Mouse (Mus musculus): ENCODE measurements around the gene Siah1a. TPM values are rescaled to one million over a fixed set of nuclear protein-coding genes. Genes with fewer than 3 reads are reported as not detected.

The Siah1a gene
- polyA plus RNA-seq, 1 experiment from 2014 or later: 92.0 TPM

DNA sequence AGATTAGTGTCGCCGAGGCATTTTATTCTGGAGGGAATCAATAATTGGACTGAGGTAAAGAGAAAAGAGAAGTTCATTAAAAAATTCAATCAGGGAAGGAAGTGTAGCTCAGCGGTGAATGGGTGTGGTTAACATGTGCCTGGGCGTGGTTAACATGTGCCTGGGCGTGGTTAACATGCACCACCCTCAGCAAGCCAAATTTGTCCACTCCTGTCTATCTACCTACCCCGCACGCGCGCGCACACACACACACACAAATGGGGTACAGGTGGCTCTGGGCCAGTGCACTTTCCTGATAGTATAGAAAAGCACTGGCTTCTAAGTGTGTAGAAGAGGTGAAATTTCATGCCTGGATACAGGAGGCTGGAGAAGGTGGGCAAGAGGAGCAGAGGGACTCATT lies 19.4 kb upstream of the Siah1a start:
- Histone ChIP-seq H3K36me3 (replicated peaks) (no peaks in the 10 kb centered on the region), H3K4me2 (no peak overlapping the region), H3K4me1 (no peaks in the 10 kb centered on the region), H3K9ac (no peak overlapping the region), H3K9me3 (no peaks in the 10 kb centered on the region), H3K27ac (no peak overlapping the region), H3K4me3 (replicated peaks) (no peak overlapping the region), H3K27me3 (no peaks in the 10 kb centered on the region; the same call in 1 of the 2 replicates)
- WGBS: 91% methylated on average over 10 of the region's 10 CpGs
- no peak for ATAC-seq (ENCODE audit: low FRiP score)

DNA sequence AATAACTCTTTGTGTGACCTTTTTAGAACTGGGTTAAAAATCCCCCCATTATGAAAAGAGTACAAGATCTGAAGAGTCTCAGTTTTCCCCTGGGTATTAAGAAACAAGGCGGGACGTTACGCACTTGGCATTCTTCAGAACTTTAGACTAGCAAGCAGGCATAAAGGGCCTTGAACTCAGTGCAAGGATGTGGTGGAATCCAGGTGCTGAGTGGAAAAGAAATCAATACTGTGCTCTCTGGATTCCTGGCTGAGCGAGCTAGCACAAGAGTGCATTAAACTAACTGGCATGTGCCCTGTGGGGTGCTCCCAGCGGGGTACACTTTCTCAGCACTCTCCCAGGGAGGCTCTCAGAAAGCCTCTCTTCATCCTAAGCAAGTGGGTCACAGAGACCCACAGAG lies 17.1 kb upstream of the Siah1a start:
- H3K4me3 ChIP-seq (replicated peaks): no peak overlapping the region
- no peaks in the 10 kb centered on the region for H3K4me1 ChIP-seq
- H3K27ac ChIP-seq: no peak overlapping the region
- WGBS: 56% methylated on average over 5 of the region's 5 CpGs
- H3K9ac ChIP-seq: no peak overlapping the region
- no peaks in the 10 kb centered on the region for H3K36me3 ChIP-seq (replicated peaks)
- no peaks in the 10 kb centered on the region; the same call in 1 of the 2 replicates for H3K27me3 ChIP-seq
- no peaks in the 10 kb centered on the region for H3K9me3 ChIP-seq
- H3K4me2 ChIP-seq: no peak overlapping the region
- no peak for ATAC-seq (ENCODE audit: low FRiP score)

DNA sequence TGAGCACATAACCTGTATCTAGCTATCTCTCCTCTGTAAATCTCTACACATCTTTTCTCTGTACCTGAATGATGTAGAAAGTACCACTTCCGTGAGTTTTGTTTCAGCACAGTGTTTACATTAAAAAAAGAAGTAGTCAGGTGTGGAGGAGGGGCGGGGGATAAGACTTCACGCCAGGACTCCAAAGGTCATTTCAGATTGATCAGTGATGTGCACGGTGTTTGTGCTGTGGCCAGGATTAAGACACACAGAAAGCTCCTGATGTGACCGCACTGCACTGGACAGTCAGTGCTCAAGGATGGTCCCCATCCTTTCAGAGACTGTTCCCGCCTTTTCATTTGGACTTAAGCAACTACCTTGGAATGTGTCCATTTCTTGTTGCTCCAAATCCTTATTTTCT lies 15.0 kb upstream of the Siah1a start:
- Histone ChIP-seq H3K4me2 (no peak overlapping the region), H3K4me1 (peaks cover 6% of the 10 kb centered on the region), H3K9me3 (no peaks in the 10 kb centered on the region), H3K9ac (no peak overlapping the region), H3K4me3 (replicated peaks) (no peak overlapping the region), H3K27ac (no peak overlapping the region), H3K27me3 (no peaks in the 10 kb centered on the region), H3K36me3 (replicated peaks) (no peaks in the 10 kb centered on the region)
- no peak for ATAC-seq (ENCODE audit: low FRiP score)
- 46% methylated on average over 6 of the region's 6 CpGs for WGBS

DNA sequence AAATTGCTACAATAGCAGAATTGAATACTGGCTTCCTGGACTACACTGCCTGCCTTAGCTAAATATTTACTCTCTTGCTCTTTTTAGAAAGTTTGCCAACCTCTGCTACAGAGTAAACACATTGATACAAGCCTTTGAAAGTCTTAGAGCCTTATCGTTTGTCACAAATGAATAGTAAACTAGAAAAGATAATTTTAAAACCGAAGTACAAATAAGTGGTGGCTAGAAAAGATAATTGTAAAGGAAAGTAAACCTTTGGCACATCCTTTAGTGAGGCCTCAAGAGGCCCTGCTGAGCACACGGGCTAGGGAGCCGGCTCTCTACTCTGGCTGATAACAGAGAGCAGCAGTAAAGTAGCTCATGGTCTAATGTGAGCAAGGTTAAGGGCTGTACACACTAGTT lies 13.4 kb upstream of the Siah1a start:
- no peaks in the 10 kb centered on the region for H3K36me3 ChIP-seq (replicated peaks)
- no peak overlapping the region for H3K9ac ChIP-seq
- H3K4me2 ChIP-seq: no peak overlapping the region
- H3K4me3 ChIP-seq (replicated peaks): no peak overlapping the region
- ATAC-seq (ENCODE audit: low FRiP score): no peak
- no peak overlapping the region for H3K27ac ChIP-seq
- peaks cover 6% of the 10 kb centered on the region for H3K4me1 ChIP-seq
- H3K9me3 ChIP-seq: no peaks in the 10 kb centered on the region
- 66% methylated on average over 4 of the region's 4 CpGs for WGBS
- H3K27me3 ChIP-seq: no peaks in the 10 kb centered on the region

DNA sequence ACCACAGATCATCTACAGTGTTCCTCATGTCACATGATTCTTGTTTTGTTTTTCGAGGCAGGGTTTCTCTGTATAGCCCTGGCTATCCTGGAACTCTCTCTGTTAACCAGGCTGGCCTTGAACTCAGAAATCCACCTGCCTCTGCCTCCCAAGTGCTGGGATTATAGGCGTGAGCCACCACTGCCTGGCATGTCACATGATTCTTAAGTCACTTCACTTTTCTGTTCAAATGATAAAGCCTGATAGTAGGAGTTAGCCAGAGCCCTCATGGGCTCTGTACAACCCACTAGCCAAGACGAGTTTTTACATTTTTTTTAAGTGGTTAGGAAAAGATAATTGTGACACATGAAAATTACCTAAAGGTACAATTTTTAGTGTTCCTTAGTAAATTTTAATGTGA lies 12.9 kb upstream of the Siah1a start:
- Histone ChIP-seq H3K9ac (no peak overlapping the region), H3K9me3 (no peaks in the 10 kb centered on the region), H3K27me3 (no peaks in the 10 kb centered on the region), H3K36me3 (replicated peaks) (no peaks in the 10 kb centered on the region), H3K4me2 (no peak overlapping the region), H3K27ac (no peak overlapping the region), H3K4me3 (replicated peaks) (no peak overlapping the region), H3K4me1 (peaks cover 6% of the 10 kb centered on the region)
- whole genome bisulfite sequencing: 85% methylated on average over 3 of the region's 3 CpGs
- no peak for ATAC-seq (ENCODE audit: low FRiP score)

DNA sequence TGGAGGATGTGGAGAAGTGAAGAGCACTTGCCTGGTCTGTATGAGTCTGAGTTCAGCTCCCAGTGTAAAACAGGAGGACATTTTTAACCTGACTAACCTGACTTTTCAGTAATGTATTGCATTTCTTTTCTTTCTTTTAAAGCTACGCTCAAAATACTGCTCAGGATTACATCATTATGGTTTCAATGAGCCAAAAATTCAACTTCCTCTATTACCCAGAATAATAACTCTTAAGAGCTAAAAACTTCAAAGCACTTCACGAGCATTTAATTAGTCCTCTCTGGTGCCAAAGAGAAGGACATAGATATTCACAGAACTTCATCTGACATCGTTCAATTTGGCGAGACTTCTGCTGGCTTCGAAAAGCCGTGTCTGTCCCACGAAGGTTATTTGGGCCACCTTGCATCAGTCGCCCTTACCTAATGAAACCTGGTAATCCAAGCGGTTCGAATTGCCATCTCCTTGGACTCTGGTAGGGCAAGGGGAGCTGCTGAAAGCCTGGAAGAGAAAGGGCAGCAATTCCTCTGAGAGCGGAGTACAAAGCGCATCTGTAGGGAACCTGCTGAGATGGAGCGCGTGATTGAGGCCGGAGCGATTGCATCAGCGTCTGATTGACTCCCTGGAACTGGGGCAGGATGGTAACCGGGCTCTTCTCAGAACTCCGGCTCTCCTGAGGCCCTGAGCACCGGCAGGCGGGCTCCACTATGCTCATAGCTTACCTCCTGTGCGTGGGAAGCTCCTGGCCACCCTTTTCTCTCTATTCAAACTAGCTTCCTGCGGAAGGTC lies 11.4 kb upstream of the Siah1a start:
- no peaks in the 10 kb centered on the region for H3K36me3 ChIP-seq (replicated peaks)
- H3K9ac ChIP-seq: 0 out of 2 replicates have a peak overlapping the region, but pooled peaks have one; percentile 26
- H3K9me3 ChIP-seq: no peaks in the 10 kb centered on the region
- no peaks in the 10 kb centered on the region for H3K27me3 ChIP-seq
- ATAC-seq (ENCODE audit: low FRiP score): no peak
- 13% methylated on average over 23 of the region's 23 CpGs for WGBS
- peak overlapping the region; percentile 40 for H3K4me2 ChIP-seq
- H3K4me1 ChIP-seq: peaks cover 6% of the 10 kb centered on the region
- H3K4me3 ChIP-seq (replicated peaks): peak overlapping the region; percentile 4
- no peak overlapping the region for H3K27ac ChIP-seq

DNA sequence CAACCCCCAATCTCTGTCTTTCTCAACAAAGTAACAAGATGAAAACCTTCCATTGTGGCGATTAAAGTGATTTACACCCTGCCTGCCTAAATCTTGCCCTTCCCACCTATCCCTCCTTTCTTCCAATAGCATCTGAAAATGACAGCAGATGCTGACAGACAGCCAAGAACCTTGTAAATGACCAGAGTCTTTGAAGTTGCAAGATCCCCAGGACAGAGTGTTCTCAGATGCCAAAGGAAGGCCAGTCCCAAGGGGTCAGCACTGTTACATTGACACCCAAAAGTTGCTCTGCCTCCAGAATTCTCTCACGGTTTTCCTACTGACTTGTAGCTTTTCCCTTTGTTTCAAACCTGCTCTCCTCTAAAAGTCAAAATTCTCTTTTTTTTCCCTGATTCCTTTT lies 4.1 kb upstream of the Siah1a start:
- H3K27ac ChIP-seq: no peak overlapping the region
- WGBS: 63% methylated on average over 2 of the region's 2 CpGs
- H3K9me3 ChIP-seq: no peaks in the 10 kb centered on the region
- no peaks in the 10 kb centered on the region for H3K36me3 ChIP-seq (replicated peaks)
- H3K9ac ChIP-seq: no peak overlapping the region
- H3K4me2 ChIP-seq: no peak overlapping the region
- peaks cover 7% of the 10 kb centered on the region for H3K4me1 ChIP-seq
- ATAC-seq (ENCODE audit: low FRiP score): no peak
- no peak overlapping the region for H3K4me3 ChIP-seq (replicated peaks)
- H3K27me3 ChIP-seq: no peaks in the 10 kb centered on the region

DNA sequence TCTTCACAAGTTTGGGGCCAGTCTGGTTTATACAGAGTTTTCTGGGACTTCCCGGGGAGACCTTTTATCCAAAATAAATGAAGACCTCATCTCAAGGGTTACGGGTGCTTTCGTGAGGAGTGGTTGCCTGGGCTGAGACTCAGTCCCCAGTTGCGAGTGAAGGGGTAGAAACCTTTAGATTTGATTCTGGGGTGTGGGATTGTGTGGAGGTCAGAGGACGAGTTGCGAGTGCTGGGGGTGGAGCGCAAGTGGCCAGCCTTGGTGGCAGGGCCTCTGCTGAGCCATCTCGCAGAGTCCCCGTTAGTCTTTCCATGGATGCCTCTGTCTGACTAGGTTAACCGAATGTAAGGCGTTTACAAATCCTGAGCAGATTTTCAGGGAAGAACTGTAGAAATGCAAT lies 777 bp upstream of the Siah1a start:
- no peaks in the 10 kb centered on the region for H3K36me3 ChIP-seq (replicated peaks)
- ATAC-seq (ENCODE audit: low FRiP score): peak; percentile 10
- H3K4me1 ChIP-seq: peaks cover 33% of the 10 kb centered on the region
- H3K9me3 ChIP-seq: no peaks in the 10 kb centered on the region
- peak overlapping the region; percentile 65 for H3K4me2 ChIP-seq
- no peaks in the 10 kb centered on the region for H3K27me3 ChIP-seq
- H3K4me3 ChIP-seq (replicated peaks): peak overlapping the region; percentile 98
- 1% methylated on average over 11 of the region's 11 CpGs for WGBS
- peak overlapping the region; percentile 98 for H3K9ac ChIP-seq
- peak overlapping the region; percentile 98 for H3K27ac ChIP-seq

DNA sequence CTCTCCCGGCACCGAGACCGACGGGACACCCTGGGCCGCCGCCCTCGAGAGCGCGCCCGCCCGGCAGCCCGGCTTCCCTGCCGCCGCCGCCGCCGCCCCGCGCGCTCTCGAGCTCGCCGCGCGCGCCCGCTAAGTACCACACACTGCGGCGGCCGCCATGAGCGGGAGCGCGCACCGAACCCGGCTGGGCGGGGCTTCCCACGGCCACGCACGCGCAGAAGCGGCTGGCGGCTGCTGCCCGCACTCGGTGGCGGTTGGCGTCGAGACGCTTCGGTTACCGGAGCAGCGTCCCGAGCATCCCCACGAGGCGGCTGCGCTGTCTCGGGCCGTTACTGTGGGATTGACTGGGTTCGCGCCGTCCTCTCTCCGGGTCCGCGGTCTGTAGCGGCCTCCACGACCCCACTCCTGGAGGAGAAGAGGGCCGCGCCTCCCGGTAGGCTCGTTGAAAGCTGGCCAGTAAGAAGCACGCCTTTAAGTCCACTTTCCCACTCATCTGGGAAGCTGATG lies 254 bp upstream of the Siah1a start:
- peak overlapping the region; percentile 98 for H3K9ac ChIP-seq
- peaks cover 34% of the 10 kb centered on the region for H3K4me1 ChIP-seq
- peak overlapping the region; percentile 98 for H3K4me3 ChIP-seq (replicated peaks)
- peak; percentile 86 for ATAC-seq (ENCODE audit: low FRiP score)
- no peaks in the 10 kb centered on the region for H3K9me3 ChIP-seq
- H3K36me3 ChIP-seq (replicated peaks): no peaks in the 10 kb centered on the region
- peak overlapping the region; percentile 65 for H3K4me2 ChIP-seq
- H3K27me3 ChIP-seq: no peaks in the 10 kb centered on the region
- peak overlapping the region; percentile 98 for H3K27ac ChIP-seq
- WGBS: under 1% methylated on average over 57 of the region's 70 CpGs

DNA sequence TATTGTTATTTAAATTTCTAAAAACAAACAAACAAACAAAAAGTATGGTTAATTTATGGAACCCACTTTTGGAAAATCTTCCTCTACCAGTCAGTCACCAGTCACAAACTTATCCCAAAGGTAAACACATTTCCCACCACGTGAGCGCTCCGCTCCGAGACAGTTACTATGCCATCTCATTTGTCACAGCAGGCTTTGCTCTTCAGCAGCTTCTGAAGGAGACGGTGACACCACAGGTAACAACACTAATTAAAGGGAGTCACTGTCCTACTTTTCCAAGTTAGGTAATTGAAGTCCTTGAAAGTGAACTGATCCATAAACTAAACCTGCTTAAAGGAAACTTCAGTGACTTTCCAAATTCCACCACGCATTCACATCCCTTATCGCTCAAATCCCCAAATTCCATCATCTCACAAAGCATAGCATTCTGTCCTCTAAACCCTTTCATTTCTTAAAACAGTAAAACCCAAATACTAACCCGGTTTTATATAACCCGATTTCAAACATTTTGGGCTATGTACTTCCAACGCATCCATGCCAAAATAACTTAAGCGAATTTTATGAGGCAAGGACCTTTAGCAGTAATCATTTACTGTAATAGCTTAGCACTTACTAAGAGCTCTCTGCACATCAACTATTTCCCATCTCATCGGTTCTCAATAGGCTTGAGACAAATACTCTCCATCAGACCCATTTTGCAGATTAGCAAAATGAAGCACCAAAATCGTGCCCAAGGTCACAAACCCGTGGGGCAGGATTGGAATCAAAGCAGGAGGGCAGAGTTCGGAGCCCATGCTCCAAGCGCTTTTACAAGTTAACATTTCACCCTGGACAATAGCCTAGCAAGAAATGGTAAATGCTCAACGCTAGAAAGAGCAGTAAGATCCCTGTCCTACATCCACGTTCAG lies 1.2 kb downstream of the Siah1a start:
- no peaks in the 10 kb centered on the region for H3K36me3 ChIP-seq (replicated peaks)
- H3K4me3 ChIP-seq (replicated peaks): peak overlapping the region; percentile 98
- no peaks in the 10 kb centered on the region for H3K27me3 ChIP-seq
- peak overlapping the region; percentile 98 for H3K9ac ChIP-seq
- H3K4me2 ChIP-seq: peak overlapping the region; percentile 68
- peaks cover 39% of the 10 kb centered on the region for H3K4me1 ChIP-seq
- no peak for ATAC-seq (ENCODE audit: low FRiP score)
- H3K9me3 ChIP-seq: no peaks in the 10 kb centered on the region
- 4% methylated on average over 18 of the region's 18 CpGs for WGBS
- peak overlapping the region; percentile 98 for H3K27ac ChIP-seq

DNA sequence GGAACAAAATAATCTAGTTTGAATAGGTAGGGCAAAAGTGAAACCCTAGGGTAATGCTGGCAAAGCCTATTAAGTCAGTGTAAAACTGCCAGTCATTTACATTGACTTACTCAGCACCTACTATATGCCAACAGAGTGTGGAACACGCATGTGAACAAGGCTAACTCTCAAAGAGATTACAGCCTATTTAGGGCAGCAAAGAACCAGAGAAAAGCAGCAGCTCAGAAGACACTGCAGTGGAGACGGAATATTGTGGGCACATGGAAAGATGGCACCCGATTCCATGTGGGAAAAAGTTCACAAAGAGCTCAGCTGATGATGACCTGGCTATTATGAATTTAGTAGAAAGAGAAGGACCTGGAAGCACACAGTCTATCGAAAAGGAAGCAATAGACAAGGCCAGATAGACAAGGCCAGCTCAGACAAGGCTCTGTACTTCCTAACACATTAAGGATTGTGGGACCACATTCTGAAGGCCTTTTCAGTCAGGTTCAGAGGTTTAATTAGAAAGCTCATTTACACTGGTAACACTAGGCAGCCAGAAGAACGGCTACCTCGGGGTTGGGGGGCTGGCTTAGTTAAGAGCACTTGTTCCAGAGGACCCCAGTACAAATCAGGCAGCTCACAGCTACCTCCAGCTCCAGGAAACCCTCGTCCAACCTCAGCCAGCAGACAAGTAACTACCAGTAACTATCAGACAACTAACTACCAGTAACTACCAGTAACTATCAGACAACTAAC lies 3.0 kb downstream of the Siah1a start:
- Histone ChIP-seq H3K9ac (no peak overlapping the region), H3K36me3 (replicated peaks) (no peaks in the 10 kb centered on the region), H3K4me3 (replicated peaks) (no peak overlapping the region), H3K27me3 (no peaks in the 10 kb centered on the region), H3K9me3 (no peaks in the 10 kb centered on the region), H3K27ac (no peak overlapping the region), H3K4me1 (peaks cover 39% of the 10 kb centered on the region), H3K4me2 (peak overlapping the region; percentile 25; the same call in 1 of the 2 replicates)
- ATAC-seq (ENCODE audit: low FRiP score): no peak
- 65% methylated on average over 7 of the region's 7 CpGs for WGBS

DNA sequence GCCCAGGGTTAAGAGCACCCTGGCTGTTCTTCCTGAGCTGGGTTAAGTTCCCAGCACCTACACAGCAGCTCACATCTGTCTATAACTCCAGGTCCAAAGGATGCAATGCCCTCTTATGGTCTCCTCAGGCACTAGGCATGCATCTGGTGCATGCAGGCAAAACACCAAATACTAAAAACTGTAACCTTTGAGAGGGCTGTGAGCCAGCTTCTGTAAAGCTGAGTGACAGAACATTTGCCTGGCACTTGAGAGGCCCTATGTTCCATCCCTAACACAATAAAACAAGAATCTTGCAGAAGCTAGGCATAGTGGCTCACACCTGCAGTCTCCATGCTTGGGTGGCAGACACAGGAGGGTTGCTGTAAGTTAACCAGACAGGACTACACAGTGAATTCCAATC lies 4.1 kb downstream of the Siah1a start:
- H3K9ac ChIP-seq: no peak overlapping the region
- ATAC-seq (ENCODE audit: low FRiP score): no peak
- no peak overlapping the region for H3K4me2 ChIP-seq
- no peak overlapping the region for H3K4me3 ChIP-seq (replicated peaks)
- H3K27me3 ChIP-seq: no peaks in the 10 kb centered on the region
- no peaks in the 10 kb centered on the region for H3K9me3 ChIP-seq
- no peaks in the 10 kb centered on the region for H3K36me3 ChIP-seq (replicated peaks)
- H3K4me1 ChIP-seq: peaks cover 36% of the 10 kb centered on the region
- no peak overlapping the region for H3K27ac ChIP-seq
